Mouse (Mus musculus): ENCODE results near the gene Morc3. TPM values are rescaled to one million over a fixed set of nuclear protein-coding genes. Genes with fewer than 3 reads are reported as not detected.
A peak's percentile ranks its signal among the peaks of the same experiment; 100 is the strongest.

Morc3 gene
- total RNA-seq (2021), result 10 to 100 TPM; 10.5 to 16.8 TPM
- long read RNA-seq, experiment 1, full-length matches to known transcripts, result 3 of 5 reads
- long read RNA-seq, experiment 1, partial matches to known transcripts, result 1 of 5 reads
- long read RNA-seq, experiment 1, other reads (novel, unspliced or antisense), result 1 of 5 reads
- long read RNA-seq, experiment 2, full-length matches to known transcripts, result 10 of 11 reads
- long read RNA-seq, experiment 2, partial matches to known transcripts, result 1 of 11 reads
- long read RNA-seq, experiment 2, other reads (novel, unspliced or antisense), result 0 of 11 reads

DNA sequence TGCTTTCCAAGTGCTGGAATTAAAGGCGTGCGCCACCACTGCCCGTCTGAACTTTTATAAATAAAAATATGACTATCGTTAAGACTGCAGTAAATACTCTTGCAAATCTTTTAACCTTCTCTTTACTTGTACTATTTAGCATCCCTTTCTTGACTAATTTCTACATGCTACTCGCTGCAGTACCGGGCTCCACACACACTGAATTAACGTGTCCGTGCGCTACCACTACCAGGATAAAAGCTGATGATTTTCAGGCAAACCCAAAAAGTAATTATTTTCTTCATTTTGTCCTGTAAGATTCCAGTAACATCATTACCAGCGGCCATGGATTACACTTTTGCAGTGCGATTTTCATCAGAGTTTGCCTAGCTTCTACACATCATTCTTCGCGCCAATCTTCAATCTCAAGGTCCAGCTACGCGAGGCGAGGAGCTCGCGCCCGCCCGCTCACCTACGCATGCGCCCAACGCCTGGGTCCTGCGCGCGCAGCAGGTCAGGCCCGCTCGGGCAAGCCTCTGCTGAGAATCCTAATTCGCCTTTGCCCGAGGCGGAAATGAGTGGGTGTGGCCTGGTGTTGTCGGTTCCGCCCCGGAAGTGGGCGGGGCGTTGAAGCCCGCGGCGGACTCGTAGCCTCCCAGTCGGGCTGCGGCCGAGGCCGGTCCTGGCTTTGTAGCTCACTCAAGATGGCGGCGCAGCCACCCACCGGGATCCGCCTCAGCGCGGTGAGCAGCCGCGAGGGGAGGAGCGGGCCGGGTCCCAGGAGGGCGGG lies at the start of gene Morc3:
Gene Morc3 (plus strand): TSS at position 495 of the 769 bp plus-strand sequence.
- DNase-seq, result peak; percentile 99
- intact Hi-C loops (cut with DNase I; ENCODE audit: low total_unique reads), result no loop called here

DNA sequence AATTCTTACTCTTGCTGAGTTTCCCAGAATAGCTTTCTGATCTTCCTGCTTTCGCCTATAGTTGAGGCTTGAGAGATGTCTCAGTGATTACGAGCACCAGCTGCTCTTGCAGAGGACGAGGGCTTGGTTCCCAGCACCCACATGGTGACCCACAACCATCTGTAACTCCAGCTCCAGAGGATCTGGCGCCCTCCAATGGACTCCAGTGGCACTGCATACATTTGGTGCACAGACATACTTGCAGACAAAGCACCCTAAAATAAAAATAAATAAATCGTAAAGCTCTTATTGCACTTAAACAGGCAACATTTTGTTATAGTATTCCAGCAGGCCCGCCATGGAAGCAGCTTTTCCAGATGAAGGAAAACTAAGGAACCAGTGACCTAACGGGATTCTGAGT lies 47.7 kb upstream of the Morc3 start:
- DNase-seq, result no peak
- intact Hi-C loops (cut with DNase I; ENCODE audit: low total_unique reads), result no loop called here

DNA sequence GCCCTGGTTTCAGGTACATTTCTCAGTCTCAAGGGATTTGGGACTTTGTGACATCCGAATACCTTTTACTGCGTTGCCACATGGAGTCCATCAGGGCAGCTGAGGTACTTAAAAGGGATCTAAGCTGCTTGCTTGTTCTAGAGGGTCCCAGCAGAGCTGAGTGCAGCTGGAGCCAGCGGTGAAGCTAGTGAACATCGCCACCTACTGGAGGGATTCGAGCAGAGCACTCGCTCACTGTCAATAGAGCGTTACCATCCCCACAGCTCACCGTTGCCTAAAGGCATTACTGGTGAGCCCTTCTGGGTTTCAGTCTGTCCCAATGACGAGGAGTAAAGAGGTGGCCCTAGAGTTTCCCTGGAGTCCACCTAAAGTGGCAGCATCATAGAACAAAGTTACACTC lies 46.1 kb upstream of the Morc3 start:
- intact Hi-C loops (cut with DNase I; ENCODE audit: low total_unique reads), result no loop called here

DNA sequence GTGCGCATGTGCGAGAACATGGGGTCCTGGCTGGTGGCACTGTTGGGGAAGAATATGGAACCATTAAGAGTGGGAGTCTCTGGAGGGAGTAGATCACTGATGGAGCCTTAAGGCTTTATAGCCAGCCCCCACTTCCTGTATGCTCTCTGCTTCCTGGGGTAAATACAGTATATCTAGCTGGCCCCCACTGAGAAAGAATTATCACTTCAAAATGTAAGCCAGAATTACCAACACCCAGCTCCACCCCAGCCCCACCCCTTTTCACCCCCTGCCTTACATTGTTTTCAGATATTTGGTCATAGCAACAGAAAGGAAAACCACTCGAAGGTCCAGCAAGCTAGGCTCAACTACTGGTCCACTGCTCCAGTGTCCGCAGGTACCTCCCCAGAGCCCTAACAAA lies 43.5 kb upstream of the Morc3 start:
- no peak for DNase-seq
- intact Hi-C loops (cut with DNase I; ENCODE audit: low total_unique reads), result no loop called here

More for the DNA sequence above, 46.1 kb upstream of the Morc3 start:
- DNase-seq, result peak; percentile 60

DNA sequence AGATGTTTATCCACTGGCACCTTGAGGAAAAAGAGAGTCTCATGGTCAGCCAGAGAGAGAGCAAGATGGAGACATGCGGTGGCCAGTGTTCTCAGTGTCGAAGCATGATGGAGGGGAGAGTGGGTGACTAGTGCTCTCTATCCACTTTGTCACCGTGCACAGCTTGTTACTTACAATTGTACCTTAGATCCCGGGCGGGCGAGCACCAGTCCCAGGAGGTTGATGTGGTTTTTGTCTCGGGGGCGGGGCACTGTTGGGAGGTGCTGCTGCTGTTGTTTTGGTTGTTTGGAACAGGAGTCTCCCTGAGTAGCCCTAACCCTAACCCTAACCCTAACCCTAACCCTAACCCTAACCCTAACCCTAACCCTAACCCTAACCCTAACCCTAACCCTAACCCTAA lies 43.0 kb upstream of the Morc3 start:
- DNase-seq, result no peak
- intact Hi-C loops (cut with DNase I; ENCODE audit: low total_unique reads), result no loop called here

DNA sequence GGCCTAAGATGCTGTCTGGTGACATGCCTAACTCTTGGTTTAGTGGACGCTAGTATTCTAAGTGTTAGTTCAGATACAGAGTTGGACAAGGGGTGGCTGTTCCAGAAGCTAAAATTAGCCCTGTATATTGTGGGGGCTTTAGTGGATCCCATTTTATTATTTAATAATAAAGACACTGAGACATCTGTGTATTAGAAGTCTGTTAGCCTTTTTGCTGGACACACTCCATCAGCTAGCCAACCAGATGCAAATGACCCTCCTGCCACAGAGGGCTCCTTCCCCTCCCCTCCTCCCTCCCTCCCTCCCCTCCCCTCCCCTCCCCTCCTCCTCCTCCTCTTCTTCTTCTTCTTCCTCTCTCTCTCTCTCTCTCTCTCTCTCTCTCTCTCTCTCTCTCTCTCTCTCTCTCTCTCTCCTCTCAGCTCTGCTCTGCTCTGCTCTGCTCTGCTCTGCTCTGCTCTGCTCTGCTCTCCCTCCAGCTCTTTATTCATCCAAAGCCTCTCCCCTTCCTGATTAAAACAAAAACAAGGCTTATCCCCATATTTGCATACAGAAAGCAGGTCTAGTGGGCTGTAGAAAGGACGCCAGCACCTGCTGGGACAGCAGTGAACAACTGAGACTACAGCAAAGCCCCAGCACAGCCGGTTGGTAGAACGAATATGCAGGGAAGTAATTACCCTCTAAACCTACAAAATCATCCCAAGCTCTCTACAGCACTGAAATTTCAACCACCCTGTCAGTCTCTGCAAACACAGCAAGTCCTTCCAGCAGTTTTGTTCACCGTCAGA lies 41.8 kb upstream of the Morc3 start:
- intact Hi-C loops (cut with DNase I; ENCODE audit: low total_unique reads), result no loop called here

DNA sequence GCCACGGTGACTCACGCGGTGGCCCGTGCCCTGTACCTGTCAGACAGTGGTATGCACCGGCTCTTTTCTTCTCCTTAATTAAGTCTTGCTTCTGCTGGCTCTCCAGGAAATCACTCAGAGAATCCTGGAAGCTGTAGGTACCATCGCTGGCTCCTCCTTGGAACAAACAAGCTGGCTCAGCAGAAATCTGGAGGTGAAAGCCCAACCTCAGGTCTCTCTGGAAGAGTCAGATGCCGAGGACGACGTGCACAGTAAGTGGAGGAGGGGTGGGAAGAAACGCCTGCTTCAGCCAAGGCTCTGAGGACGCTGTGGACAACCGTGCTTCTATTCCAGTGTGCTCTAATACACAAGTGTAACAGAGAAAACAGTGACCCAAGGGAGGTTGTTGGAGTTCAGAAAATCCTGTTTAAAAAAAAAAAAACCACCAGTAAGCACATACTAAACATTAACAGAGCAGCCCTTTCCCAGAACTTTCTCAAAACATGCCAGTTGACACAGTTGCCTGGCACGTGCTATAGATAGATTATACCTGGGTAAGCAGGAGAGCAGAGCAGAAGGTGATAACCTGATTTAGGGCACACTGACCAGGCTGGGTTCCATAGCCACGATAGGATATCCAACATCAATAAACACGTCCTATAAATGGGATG lies 38.8 kb upstream of the Morc3 start:
- no peak for DNase-seq
- intact Hi-C loops (cut with DNase I; ENCODE audit: low total_unique reads), result no loop called here

More for the DNA sequence above, 41.8 kb upstream of the Morc3 start:
- DNase-seq, result no peak

DNA sequence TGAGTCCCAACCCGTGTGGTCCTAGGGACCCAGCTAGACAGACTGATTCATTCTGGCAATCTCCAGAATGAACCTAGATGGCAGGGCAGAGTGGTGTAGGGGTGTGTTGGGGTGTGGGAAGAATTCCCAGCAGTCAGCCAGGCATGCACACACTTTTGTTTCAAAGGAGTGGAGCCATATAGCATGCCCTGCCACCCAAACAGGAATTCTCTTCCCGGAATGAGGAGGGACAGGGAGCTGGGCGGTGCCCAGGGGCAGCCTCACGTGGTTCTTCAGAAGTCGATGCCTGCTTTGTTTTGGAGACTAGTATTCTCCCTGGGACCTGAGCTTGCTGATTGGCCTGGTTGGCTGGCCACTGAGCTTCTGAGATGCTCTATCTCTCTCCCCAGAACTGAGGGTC lies 37.1 kb upstream of the Morc3 start:
- DNase-seq, result no peak
- intact Hi-C loops (cut with DNase I; ENCODE audit: low total_unique reads), result no loop called here

DNA sequence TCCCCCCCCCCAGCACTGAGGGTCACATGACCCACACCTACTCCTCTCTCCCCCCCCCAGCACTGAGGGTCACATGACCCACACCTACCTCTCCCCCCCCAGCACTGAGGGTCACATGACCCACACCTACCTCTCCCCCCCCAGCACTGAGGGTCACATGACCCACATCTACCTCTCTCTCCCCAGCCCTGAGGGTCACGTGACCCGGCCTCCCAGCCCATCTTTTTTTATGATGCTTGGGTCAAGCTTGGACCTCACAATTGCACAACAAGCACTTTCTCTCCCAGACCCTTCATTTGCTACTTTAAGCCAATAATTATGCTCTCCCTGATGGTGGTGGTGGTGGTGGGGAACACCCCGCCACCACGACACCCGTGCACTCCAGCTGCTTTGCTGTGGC lies 36.5 kb upstream of the Morc3 start:
- no peak for DNase-seq
- intact Hi-C loops (cut with DNase I; ENCODE audit: low total_unique reads), result no loop called here

DNA sequence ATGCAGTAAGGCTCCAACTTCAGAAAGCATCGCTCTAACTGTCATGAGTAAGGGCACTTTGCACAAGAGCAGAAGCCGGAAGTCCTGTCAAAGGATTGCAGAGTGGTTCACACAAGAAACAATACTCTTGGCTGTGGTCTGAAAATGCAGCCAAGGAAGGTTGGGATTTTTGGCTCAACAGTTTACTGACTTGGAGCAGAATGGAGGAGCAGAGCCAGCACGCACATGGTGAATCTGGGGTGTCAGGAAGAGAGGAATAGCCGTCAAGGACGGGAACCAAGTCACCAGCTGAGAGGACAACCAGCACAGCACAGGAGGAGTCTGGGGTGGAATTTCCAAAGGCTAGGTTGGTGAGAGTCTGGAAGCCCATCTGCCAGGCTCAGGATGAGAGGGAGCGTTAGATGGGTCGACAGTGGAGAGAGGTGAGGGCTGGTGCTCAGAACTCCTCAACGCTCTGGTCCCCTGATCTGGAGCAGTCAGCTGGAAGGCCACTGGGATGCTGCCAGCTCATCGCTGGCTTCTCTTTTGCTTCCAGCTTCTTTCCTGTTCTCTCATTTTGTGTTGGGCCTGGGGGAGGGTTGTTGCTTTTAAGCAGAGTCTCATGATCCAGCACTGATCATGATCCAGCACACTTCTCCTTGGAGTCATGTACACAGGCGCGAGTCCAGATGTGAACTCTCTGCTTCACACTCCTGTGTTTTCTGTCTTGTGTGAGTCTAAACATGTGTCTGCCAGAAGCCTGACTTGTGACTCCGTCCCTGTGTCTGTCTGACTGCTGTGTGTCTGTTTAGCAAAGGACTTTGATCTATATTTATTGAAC lies 34.7 kb upstream of the Morc3 start:
- intact Hi-C loops (cut with DNase I; ENCODE audit: low total_unique reads), result no loop called here
- DNase-seq, result peak; percentile 59

DNA sequence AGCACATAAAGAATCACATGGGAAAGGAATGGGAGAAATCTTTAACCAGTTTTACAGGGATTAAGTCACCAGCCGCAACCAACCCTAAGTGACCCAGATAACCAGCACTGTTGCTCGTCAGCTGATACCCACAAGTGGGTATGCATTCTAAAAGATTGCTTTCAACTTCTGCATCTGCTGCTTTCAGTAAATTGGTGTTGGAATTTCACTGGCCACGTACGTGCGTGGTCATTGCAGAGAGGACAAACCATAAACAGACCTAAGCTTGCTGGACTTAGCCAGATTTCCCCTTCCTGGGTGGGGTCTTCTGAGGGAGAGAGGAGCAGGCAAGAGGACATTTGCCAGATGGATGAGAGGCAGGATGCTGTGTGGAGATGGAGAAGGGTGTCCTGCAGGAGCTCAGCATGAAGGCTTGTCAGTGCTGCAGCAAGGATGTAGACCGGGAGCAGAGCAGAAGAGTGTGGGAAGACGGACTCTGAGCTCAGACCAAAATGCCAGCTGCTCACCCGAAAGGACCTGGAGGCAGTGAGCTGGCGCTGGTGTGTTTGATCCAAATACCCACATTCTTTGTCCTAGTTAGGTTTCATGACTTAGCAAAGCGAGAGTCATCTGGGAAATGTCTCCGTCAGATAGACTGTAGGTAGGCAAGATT lies 34.0 kb upstream of the Morc3 start:
- no peak for DNase-seq
- intact Hi-C loops (cut with DNase I; ENCODE audit: low total_unique reads), result no loop called here

DNA sequence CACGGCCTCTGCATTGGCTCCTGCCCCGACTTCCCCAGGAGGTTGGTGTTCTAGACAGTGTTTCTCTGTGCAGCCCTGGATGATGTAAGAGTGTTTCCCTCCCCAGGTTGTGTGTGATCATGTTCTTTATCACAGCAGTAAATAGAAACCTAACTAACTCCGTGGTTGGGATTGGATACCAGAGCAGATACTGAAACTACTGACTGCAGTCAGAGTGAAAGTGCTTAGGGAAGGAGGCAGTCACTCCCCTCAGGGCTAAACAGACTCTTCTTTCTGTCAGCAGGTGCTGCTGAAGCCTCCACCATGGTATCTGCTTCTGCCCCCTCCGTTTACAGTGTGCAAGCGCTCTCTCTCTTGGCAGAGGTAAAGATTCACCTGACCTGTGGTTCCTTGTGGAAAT lies 33.3 kb upstream of the Morc3 start:
- no peak for DNase-seq
- intact Hi-C loops (cut with DNase I; ENCODE audit: low total_unique reads), result no loop called here

DNA sequence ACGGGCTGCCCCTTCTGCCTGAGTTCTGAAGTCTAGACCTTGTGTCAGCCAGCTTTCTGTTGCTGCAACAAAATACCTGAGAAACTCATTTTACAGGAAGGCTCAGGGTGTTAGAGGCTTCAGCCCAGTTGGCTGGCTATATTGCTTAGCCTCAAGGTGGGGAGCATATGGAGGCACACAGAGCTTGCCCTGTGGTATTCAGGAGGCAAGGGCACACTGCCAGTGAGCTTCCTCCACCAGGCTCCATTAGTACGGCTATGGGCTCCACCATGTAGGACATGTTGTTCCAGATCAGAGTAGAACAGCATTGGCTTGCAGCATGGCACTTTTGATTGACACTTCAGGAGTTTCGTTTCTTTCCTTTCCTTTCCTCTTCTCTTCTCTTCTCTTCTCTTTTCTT lies 32.9 kb upstream of the Morc3 start:
- intact Hi-C loops (cut with DNase I; ENCODE audit: low total_unique reads), result no loop called here
- no peak for DNase-seq

DNA sequence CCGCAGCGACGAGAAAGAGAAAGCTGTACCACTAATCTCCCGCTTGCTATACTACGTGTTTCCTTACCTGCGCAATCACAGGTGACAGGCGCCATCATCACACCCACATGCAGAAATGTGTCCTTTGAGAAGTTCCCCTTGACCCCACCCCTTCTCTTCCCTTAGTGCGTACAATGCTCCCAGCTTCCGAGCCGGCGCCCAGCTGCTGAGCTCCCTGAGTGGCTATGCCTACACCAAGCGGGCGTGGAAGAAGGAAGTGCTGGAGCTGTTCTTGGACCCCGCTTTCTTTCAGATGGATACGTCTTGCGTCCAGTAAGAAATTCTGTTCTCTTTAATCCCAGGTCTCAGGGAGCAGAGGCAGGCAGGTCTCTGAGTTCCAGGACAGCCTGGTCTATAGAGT lies 32.0 kb upstream of the Morc3 start:
- intact Hi-C loops (cut with DNase I; ENCODE audit: low total_unique reads), result no loop called here
- DNase-seq, result no peak

DNA sequence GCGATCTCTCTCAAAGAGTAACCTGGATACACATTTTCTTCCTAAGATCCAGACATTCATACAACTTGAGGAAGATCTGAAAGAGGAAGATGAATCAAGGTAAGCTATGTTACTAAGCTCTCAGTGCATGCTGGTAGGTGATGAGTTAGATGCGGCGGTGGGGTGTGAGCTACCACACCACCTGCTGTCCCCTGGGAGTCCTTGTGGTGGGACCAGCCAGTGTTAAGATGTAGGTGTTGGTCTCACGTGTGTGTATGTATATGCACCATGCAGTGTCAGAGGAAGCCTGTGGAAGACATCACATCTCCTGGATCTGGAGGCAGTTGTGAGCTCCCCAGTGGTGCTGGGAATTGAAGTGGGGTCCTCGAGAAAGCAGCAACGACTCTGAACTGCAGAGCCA lies 24.8 kb upstream of the Morc3 start:
- DNase-seq, result no peak
- intact Hi-C loops (cut with DNase I; ENCODE audit: low total_unique reads), result no loop called here

DNA sequence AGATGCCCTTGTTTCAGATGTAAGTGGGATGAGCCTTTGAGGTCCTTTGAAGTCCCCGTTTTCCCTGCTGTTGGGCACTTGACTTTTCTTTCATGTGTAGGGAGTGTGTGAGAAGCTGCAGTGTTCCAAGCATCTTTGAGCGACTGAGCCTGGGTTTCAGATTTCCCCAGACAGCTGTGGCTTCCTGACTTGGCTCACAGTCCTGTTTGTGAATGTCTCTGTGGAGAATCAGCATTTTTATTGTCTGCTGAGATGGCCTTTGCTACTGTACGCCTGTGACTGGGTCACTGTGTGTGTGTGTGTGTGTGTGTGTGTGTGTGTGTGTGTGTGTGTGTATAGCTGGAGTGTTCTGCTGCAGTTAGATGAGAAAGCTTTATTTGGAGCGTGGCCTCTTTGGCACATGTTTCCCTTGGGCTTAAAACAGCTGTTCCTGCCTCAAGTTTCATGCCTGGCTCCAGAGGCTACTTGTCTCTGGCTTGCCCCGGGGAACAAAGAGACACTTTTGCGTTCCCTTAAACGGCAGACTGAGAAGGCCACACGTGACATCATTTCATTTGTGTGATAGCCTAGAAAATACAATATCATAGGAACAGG lies 23.9 kb upstream of the Morc3 start:
- intact Hi-C loops (cut with DNase I; ENCODE audit: low total_unique reads), result no loop called here
- peak; percentile 72 for DNase-seq

DNA sequence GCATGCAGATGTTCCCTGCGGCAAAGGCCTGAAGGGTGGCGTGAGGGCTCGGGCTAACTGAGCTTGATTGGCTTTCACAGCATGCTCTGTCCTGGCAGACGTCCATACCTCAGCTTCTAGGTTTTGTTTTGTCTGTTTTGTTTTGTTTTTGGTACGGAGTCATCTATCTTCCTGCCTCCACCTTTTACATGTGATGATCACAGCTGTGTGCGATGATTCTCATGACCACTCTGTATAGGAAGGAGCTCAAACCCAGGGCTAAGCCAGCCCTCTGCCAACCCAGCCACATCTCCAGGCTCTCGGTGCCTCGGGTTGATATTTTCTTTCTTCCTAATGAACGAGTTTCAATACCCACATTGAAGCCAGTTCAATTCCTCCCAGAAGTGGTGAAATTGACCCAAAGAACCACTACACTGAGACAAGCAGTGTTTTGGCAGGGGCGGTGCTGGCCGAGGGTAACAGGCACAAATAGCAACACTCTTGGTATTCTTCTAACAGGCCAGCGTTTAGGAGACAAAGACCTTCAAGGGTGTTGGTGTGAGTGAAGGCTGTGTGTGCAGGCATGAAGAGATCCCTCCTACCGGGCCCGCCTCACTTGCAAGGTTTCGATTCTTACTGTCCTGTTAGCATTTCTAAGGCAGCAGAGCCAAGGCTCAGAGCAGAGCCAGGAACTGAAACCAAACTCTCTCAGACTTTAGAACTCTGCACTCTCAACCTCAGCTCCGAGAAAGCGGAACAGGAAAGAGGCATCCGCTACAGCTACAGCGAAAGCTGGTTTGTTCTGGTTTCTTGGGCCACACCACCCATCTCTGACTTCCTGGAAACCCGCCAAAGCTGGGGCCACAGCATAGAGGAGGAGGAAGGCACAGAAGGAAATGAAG lies 15.8 kb upstream of the Morc3 start:
- peak; percentile 70 for DNase-seq
- intact Hi-C loops (cut with DNase I; ENCODE audit: low total_unique reads), result no loop called here
